Mouse (Mus musculus): ENCODE measurements around the gene Gm20604. TPM values are rescaled to one million over a fixed set of nuclear protein-coding genes. Genes with fewer than 3 reads are reported as not detected.

The Gm20604 gene
- polyA plus RNA-seq, 2 experiments, result 20.4 to 23.1 TPM

- WGBS, result 85% methylated on average over 5 of the region's 5 CpGs
- Histone ChIP-seq H3K4me3 (replicated peaks; ENCODE audit: low read length) (no peak overlapping the region), H3K4me1 (ENCODE audit: control insufficient read depth, insufficient read depth, low read length) (no peaks in the 10 kb centered on the region), H3K27ac (replicated peaks; ENCODE audit: low read depth, low read length) (no peak overlapping the region), H3K36me3 (ENCODE audit: control insufficient read depth, insufficient read depth, low read length) (peaks cover 48% of the 10 kb centered on the region), H3K27me3 (ENCODE audit: control insufficient read depth, insufficient read depth, low read length) (no peaks in the 10 kb centered on the region), H3K9me3 (ENCODE audit: control insufficient read depth, low read length) (no peaks in the 10 kb centered on the region), H3K9ac (ENCODE audit: low read depth, low read length, severe bottlenecking) (no peak overlapping the region), H3K4me2 (replicated peaks; ENCODE audit: low read depth, low read length, severe bottlenecking) (no peak overlapping the region)
- DNase-seq (ENCODE audit: low spot score) (no peak), ATAC-seq (ENCODE audit: low FRiP score, low read depth) (no peak)
- TF ChIP-seq POLR2A (IDR thresholded peaks at IDR 0.05; ENCODE audit: borderline replicate concordance, extremely low read depth, insufficient read depth, insufficient read length), result no peak
Measured at GRCm38 (mm10) chr12:102782841-102783240, 24.4 kb upstream of the Gm20604 start.

- no peaks in the 10 kb centered on the region for H3K9me3 ChIP-seq (ENCODE audit: control insufficient read depth, low read length)
- DNase-seq (ENCODE audit: low spot score), result no peak
- no peak for ATAC-seq (ENCODE audit: low FRiP score, low read depth)
- H3K27me3 ChIP-seq (ENCODE audit: control insufficient read depth, insufficient read depth, low read length), result no peaks in the 10 kb centered on the region
- no peak overlapping the region for H3K9ac ChIP-seq (ENCODE audit: low read depth, low read length, severe bottlenecking)
- peaks cover 50% of the 10 kb centered on the region for H3K36me3 ChIP-seq (ENCODE audit: control insufficient read depth, insufficient read depth, low read length)
- no peak overlapping the region for H3K27ac ChIP-seq (replicated peaks; ENCODE audit: low read depth, low read length)
- 49% methylated on average over 3 of the region's 3 CpGs for WGBS
- TF ChIP-seq POLR2A (IDR thresholded peaks at IDR 0.05; ENCODE audit: borderline replicate concordance, extremely low read depth, insufficient read depth, insufficient read length), result no peak
- H3K4me3 ChIP-seq (replicated peaks; ENCODE audit: low read length), result no peak overlapping the region
- H3K4me2 ChIP-seq (replicated peaks; ENCODE audit: low read depth, low read length, severe bottlenecking), result no peak overlapping the region
- no peaks in the 10 kb centered on the region for H3K4me1 ChIP-seq (ENCODE audit: control insufficient read depth, insufficient read depth, low read length)
Measured at GRCm38 (mm10) chr12:102779452-102779851, 21.0 kb upstream of the Gm20604 start.

DNA sequence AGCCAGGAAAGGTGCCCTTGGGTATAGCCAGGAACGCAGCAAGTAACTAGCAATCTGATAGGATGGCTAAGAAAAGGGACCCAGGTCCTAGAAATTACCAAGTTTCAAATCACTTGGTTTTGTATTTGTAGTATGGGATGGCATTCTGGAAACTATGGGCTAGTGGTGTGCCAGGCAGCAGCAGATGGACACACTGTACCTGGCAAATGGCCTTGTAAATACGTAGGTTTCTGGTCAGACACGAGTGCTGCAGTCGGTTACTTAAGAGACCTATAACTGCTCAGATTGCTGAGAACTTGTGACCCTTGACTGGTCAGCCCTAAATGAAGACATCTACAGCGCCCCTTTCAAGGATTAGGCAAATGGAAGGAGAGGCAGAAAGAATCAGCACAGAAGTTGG is 19.7 kb upstream of the Gm20604 start:
- ATAC-seq (ENCODE audit: low FRiP score, low read depth) (no peak), DNase-seq (ENCODE audit: low spot score) (no peak)
- peaks cover 55% of the 10 kb centered on the region for H3K36me3 ChIP-seq (ENCODE audit: control insufficient read depth, insufficient read depth, low read length)
- H3K9me3 ChIP-seq (ENCODE audit: control insufficient read depth, low read length), result no peaks in the 10 kb centered on the region
- TF ChIP-seq POLR2A (IDR thresholded peaks at IDR 0.05; ENCODE audit: borderline replicate concordance, extremely low read depth, insufficient read depth, insufficient read length), result no peak
- no peak overlapping the region for H3K9ac ChIP-seq (ENCODE audit: low read depth, low read length, severe bottlenecking)
- 86% methylated on average over 5 of the region's 5 CpGs for WGBS
- H3K4me1 ChIP-seq (ENCODE audit: control insufficient read depth, insufficient read depth, low read length), result no peaks in the 10 kb centered on the region
- no peak overlapping the region for H3K4me2 ChIP-seq (replicated peaks; ENCODE audit: low read depth, low read length, severe bottlenecking)
- H3K27ac ChIP-seq (replicated peaks; ENCODE audit: low read depth, low read length), result no peak overlapping the region
- H3K4me3 ChIP-seq (replicated peaks; ENCODE audit: low read length), result no peak overlapping the region
- no peaks in the 10 kb centered on the region for H3K27me3 ChIP-seq (ENCODE audit: control insufficient read depth, insufficient read depth, low read length)

- no peak overlapping the region for H3K9ac ChIP-seq (ENCODE audit: low read depth, low read length, severe bottlenecking)
- no peak overlapping the region for H3K27ac ChIP-seq (replicated peaks; ENCODE audit: low read depth, low read length)
- H3K4me2 ChIP-seq (replicated peaks; ENCODE audit: low read depth, low read length, severe bottlenecking), result no peak overlapping the region
- H3K4me1 ChIP-seq (ENCODE audit: control insufficient read depth, insufficient read depth, low read length), result no peaks in the 10 kb centered on the region
- no peak for DNase-seq (ENCODE audit: low spot score)
- no peak for ATAC-seq (ENCODE audit: low FRiP score, low read depth)
- H3K4me3 ChIP-seq (replicated peaks; ENCODE audit: low read length), result no peak overlapping the region
- H3K36me3 ChIP-seq (ENCODE audit: control insufficient read depth, insufficient read depth, low read length), result peaks cover 71% of the 10 kb centered on the region
- 93% methylated on average over 14 of the region's 14 CpGs for WGBS
- TF ChIP-seq POLR2A (IDR thresholded peaks at IDR 0.05; ENCODE audit: borderline replicate concordance, extremely low read depth, insufficient read depth, insufficient read length), result no peak
- no peaks in the 10 kb centered on the region for H3K27me3 ChIP-seq (ENCODE audit: control insufficient read depth, insufficient read depth, low read length)
- H3K9me3 ChIP-seq (ENCODE audit: control insufficient read depth, low read length), result no peaks in the 10 kb centered on the region
Measured at GRCm38 (mm10) chr12:102776035-102776434, 17.6 kb upstream of the Gm20604 start.

DNA sequence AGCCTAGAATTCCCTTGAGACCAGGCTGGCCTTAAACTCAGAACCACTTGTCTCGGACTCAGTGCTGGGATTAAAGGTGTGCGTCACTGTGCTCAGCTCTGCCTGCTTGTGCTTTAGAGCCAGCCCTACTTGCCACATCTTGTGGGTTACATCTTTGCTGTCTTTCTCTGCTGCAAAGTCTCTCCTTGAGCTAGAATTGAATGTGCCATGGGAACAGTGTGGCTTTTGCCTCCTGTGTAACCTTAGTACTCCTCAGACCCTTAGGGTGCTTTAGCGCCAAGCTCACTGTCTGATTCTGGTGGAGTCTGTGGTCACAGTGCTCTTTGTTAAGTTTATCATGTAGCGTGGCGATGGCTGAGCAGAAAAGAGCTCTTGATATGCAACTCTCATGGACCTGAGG is 14.2 kb upstream of the Gm20604 start:
- H3K36me3 ChIP-seq (ENCODE audit: control insufficient read depth, insufficient read depth, low read length), result peaks cover 95% of the 10 kb centered on the region
- H3K27me3 ChIP-seq (ENCODE audit: control insufficient read depth, insufficient read depth, low read length), result no peaks in the 10 kb centered on the region
- H3K9me3 ChIP-seq (ENCODE audit: control insufficient read depth, low read length), result no peaks in the 10 kb centered on the region
- no peak overlapping the region for H3K9ac ChIP-seq (ENCODE audit: low read depth, low read length, severe bottlenecking)
- TF ChIP-seq POLR2A (IDR thresholded peaks at IDR 0.05; ENCODE audit: borderline replicate concordance, extremely low read depth, insufficient read depth, insufficient read length), result no peak
- H3K4me2 ChIP-seq (replicated peaks; ENCODE audit: low read depth, low read length, severe bottlenecking), result no peak overlapping the region
- ATAC-seq (ENCODE audit: low FRiP score, low read depth) (no peak), DNase-seq (ENCODE audit: low spot score) (no peak)
- H3K4me1 ChIP-seq (ENCODE audit: control insufficient read depth, insufficient read depth, low read length), result no peaks in the 10 kb centered on the region
- no peak overlapping the region for H3K4me3 ChIP-seq (replicated peaks; ENCODE audit: low read length)
- WGBS, result 90% methylated on average over 5 of the region's 5 CpGs
- H3K27ac ChIP-seq (replicated peaks; ENCODE audit: low read depth, low read length), result no peak overlapping the region

DNA sequence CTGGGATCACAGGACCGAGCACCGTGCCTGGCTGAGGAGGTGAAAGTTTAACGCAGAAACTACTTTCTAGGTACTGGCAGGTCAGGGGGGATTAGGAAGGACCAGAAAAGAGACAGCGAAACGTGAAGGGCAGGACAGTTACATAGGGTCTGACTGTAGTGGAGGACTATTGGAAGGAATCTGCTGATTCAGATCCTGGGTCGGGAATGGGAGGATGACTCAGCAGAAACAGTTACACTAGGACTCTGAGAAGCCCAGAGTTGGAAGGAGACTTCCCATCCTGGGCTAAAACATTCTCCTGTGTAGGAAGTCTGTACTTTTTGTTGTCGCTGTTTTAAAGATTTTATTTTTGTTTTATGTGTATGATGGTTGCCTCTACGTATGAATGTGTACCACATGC is 13.1 kb upstream of the Gm20604 start:
- H3K4me2 ChIP-seq (replicated peaks; ENCODE audit: low read depth, low read length, severe bottlenecking), result no peak overlapping the region
- H3K27me3 ChIP-seq (ENCODE audit: control insufficient read depth, insufficient read depth, low read length), result no peaks in the 10 kb centered on the region
- H3K4me3 ChIP-seq (replicated peaks; ENCODE audit: low read length), result no peak overlapping the region
- no peaks in the 10 kb centered on the region for H3K4me1 ChIP-seq (ENCODE audit: control insufficient read depth, insufficient read depth, low read length)
- H3K27ac ChIP-seq (replicated peaks; ENCODE audit: low read depth, low read length), result no peak overlapping the region
- no peak for TF ChIP-seq POLR2A (IDR thresholded peaks at IDR 0.05; ENCODE audit: borderline replicate concordance, extremely low read depth, insufficient read depth, insufficient read length)
- no peak overlapping the region for H3K9ac ChIP-seq (ENCODE audit: low read depth, low read length, severe bottlenecking)
- 94% methylated on average over 8 of the region's 8 CpGs for WGBS
- no peaks in the 10 kb centered on the region for H3K9me3 ChIP-seq (ENCODE audit: control insufficient read depth, low read length)
- no peak for DNase-seq (ENCODE audit: low spot score)
- no peak for ATAC-seq (ENCODE audit: low FRiP score, low read depth)
- H3K36me3 ChIP-seq (ENCODE audit: control insufficient read depth, insufficient read depth, low read length), result peaks cover 95% of the 10 kb centered on the region
